Mouse (Mus musculus): Measurements from ENCODE around the gene Kcnd2. TPM values are rescaled to one million over a fixed set of nuclear protein-coding genes. Genes with fewer than 3 reads are reported as not detected.

Gene Kcnd2
- polyA plus RNA-seq, 1 experiment: not detected

DNA sequence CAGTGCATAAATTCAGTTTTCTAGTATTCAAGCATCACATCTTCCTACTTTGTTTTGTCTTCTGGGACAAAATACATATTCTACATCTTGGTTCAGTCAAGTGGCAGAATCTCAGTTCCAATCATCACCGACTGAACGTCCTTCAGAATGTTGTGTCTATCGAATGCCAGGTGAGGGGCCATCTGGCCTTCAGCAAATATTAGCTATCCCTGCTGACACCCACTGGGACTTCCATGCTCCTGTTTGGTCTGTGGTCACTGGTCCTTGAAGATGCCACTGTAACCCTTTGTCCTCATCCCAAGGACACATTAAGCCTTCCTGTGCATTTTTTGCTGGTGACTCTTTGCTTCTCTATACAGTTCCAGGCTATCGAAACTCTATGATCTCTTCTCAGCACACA lies 176.5 kb downstream of the Kcnd2 start:
- 97% methylated on average over 4 of the region's 4 CpGs for WGBS
- TF ChIP-seq POLR2A (IDR thresholded peaks at IDR 0.05; ENCODE audit: insufficient read depth, low read depth, low read length): no peak
- no peak for TF ChIP-seq CTCF (IDR thresholded peaks at IDR 0.05; ENCODE audit: insufficient read depth, low read depth, low read length)
- H3K4me3 ChIP-seq (ENCODE audit: insufficient read depth, low read depth, low read length): no peak overlapping the region
- no peaks in the 10 kb centered on the region for H3K4me1 ChIP-seq (ENCODE audit: control insufficient read depth, insufficient read depth, low read length)
- H3K27ac ChIP-seq (ENCODE audit: insufficient read depth, low read depth, low read length): no peak overlapping the region; the same call in 1 of the 2 replicates

DNA sequence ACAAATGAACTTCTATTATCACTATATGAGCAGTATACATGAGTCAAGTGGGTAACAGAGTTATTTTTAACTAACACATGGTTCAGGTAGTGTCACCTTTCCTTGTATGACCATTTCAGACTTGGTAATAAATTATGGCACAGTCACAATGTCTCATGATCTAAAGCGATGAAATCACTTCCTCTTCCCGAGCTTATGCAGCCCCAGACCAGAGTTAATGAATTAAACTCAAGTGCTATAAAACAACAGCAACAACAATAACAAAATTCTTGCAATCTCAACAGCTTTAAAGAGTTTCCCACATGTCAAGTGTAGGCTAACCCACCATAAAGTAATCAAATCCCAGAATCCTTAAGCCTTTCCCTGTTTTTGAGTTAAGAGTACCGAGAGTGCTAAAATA lies 198.4 kb downstream of the Kcnd2 start:
- H3K4me3 ChIP-seq (ENCODE audit: insufficient read depth, low read depth, low read length): no peak overlapping the region
- WGBS: 94% methylated on average over 3 of the region's 3 CpGs
- TF ChIP-seq CTCF (IDR thresholded peaks at IDR 0.05; ENCODE audit: insufficient read depth, low read depth, low read length) (no peak), POLR2A (IDR thresholded peaks at IDR 0.05; ENCODE audit: insufficient read depth, low read depth, low read length) (no peak)
- H3K4me1 ChIP-seq (ENCODE audit: control insufficient read depth, insufficient read depth, low read length): no peaks in the 10 kb centered on the region
- H3K27ac ChIP-seq (ENCODE audit: insufficient read depth, low read depth, low read length): no peak overlapping the region

DNA sequence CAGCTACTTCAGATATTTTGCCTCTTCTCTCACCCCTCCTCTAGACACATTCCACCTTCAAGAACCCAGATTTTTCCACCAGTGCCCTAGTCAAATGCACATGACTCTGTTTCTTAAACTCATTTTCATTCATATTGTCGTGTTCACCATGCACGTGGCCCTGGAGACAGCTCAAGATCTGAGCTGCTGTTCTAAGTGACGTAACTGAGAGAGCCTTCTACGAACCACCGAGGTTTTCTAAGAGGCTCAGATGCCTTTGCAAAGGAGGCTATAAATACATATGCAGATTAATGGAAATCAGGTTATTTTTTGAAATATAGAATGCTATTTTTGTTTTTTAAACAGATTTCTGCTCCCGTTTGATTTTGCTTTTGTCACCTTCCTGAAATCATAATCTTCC lies 202.9 kb downstream of the Kcnd2 start:
- TF ChIP-seq CTCF (IDR thresholded peaks at IDR 0.05; ENCODE audit: insufficient read depth, low read depth, low read length): no peak
- TF ChIP-seq POLR2A (IDR thresholded peaks at IDR 0.05; ENCODE audit: insufficient read depth, low read depth, low read length): no peak
- no peak overlapping the region for H3K4me3 ChIP-seq (ENCODE audit: insufficient read depth, low read depth, low read length)
- WGBS: 45% methylated on average over 6 of the region's 6 CpGs
- H3K27ac ChIP-seq (ENCODE audit: insufficient read depth, low read depth, low read length): no peak overlapping the region
- H3K4me1 ChIP-seq (ENCODE audit: control insufficient read depth, insufficient read depth, low read length): no peaks in the 10 kb centered on the region

DNA sequence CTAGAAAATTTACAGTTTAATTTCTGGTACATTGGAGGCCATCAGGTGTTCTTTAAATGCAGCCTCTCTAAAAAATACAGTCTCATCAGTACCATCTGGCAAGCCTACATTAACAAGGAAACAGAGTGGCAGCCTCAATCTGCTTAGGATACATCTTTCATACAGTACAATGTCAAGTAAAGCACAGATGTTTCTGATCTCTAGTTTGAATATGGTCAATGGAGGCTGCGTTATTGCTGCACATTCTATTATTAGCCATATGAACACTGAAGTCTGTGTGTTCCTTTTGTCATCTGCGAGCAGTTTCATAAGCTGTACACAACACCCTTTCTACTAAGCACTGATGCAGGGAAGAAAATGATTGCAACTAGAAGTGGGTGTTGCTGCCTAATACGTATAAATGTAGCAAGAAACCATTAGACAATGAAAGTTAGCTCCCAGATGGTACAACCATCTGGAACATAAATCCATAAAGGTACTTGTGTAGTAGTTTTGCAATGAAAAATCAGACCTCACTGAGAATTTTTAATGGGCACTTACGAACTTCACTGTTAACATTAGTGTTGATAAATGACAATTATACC lies 209.0 kb downstream of the Kcnd2 start:
- no peak for TF ChIP-seq CTCF (IDR thresholded peaks at IDR 0.05; ENCODE audit: insufficient read depth, low read depth, low read length)
- no peak for TF ChIP-seq POLR2A (IDR thresholded peaks at IDR 0.05; ENCODE audit: insufficient read depth, low read depth, low read length)
- no peaks in the 10 kb centered on the region for H3K4me1 ChIP-seq (ENCODE audit: control insufficient read depth, insufficient read depth, low read length)
- H3K27ac ChIP-seq (ENCODE audit: insufficient read depth, low read depth, low read length): no peak overlapping the region
- no peak overlapping the region for H3K4me3 ChIP-seq (ENCODE audit: insufficient read depth, low read depth, low read length)
- 58% methylated on average over 4 of the region's 4 CpGs for WGBS

DNA sequence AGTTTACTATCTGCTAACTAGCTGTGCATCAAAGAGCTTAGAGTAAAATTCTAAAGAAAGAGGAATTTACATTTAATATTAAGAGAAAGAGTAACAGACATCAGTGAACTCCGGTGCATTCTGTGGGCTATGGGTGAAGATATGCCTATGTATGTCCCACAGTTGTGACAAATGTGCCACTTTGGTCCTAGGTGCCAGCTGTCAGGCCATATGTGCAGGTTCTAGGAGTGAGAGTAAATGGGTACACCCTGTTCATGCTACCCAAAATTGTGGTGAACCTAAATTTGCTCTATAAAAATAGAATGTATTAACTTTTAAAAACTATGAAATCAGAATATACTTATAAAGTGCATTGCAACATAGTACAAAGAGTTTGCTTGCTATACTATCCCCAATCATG lies 215.8 kb downstream of the Kcnd2 start:
- TF ChIP-seq POLR2A (IDR thresholded peaks at IDR 0.05; ENCODE audit: insufficient read depth, low read depth, low read length) (no peak), CTCF (IDR thresholded peaks at IDR 0.05; ENCODE audit: insufficient read depth, low read depth, low read length) (no peak)
- Histone ChIP-seq H3K4me3 (ENCODE audit: insufficient read depth, low read depth, low read length) (no peak overlapping the region), H3K27ac (ENCODE audit: insufficient read depth, low read depth, low read length) (no peak overlapping the region), H3K4me1 (ENCODE audit: control insufficient read depth, insufficient read depth, low read length) (no peaks in the 10 kb centered on the region)
- 89% methylated on average over 1 of the region's 1 CpGs for WGBS

DNA sequence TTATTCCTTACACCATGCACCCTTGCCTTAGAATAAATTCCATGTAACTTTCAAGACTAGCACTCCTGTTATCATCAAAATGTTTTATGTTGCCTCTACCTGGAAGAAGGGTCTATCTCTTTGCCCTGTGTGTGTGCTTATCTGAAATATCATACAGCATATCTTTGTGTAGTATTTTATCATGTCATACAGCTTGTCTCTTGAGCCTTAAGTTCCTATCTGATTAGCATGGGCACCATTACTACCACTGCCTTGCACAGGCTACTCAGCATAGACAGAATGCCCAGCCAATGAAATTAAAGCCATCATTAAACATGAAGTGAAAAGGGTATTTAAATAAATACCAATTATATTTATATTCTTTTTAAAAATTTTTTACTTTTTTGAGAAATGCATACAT lies 249.4 kb downstream of the Kcnd2 start:
- Histone ChIP-seq H3K4me3 (ENCODE audit: insufficient read depth, low read depth, low read length) (no peak overlapping the region), H3K4me1 (ENCODE audit: control insufficient read depth, insufficient read depth, low read length) (no peaks in the 10 kb centered on the region), H3K27ac (ENCODE audit: insufficient read depth, low read depth, low read length) (no peak overlapping the region)
- TF ChIP-seq POLR2A (IDR thresholded peaks at IDR 0.05; ENCODE audit: insufficient read depth, low read depth, low read length) (no peak), CTCF (IDR thresholded peaks at IDR 0.05; ENCODE audit: insufficient read depth, low read depth, low read length) (no peak)

DNA sequence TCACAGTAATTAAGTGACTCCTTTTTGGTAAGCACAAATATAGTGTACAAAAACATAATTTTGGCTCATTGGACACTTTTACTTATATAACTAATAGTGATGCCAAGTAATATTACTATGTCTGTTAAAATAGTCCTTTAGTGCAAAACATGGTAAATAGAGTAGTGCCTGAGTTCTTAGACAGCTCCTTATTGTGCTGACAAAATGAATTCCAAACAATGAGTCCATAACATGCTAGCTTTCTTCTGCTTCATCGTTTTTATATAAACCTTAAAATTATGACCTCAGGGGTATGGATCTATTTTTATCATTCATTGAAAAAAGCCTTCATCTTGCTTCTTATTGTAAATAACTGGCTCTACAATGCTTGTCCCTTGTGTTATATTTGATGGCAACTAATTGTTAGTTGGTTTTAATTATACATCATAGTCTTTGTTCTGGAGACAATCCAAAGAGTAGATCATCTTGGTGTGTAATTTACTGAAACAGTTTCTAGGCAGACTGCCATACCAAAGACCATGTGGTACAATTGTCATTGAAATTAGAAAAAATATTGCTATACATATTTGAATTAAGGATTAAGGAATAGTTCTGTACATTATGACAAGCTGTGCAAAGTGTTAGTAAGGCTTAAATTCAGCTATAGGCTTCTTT lies 256.7 kb downstream of the Kcnd2 start:
- Histone ChIP-seq H3K27ac (ENCODE audit: insufficient read depth, low read depth, low read length) (no peak overlapping the region), H3K4me3 (ENCODE audit: insufficient read depth, low read depth, low read length) (no peak overlapping the region), H3K4me1 (ENCODE audit: control insufficient read depth, insufficient read depth, low read length) (no peaks in the 10 kb centered on the region)
- TF ChIP-seq POLR2A (IDR thresholded peaks at IDR 0.05; ENCODE audit: insufficient read depth, low read depth, low read length) (no peak), CTCF (IDR thresholded peaks at IDR 0.05; ENCODE audit: insufficient read depth, low read depth, low read length) (no peak)
- WGBS: 27% methylated on average over 1 of the region's 1 CpGs

DNA sequence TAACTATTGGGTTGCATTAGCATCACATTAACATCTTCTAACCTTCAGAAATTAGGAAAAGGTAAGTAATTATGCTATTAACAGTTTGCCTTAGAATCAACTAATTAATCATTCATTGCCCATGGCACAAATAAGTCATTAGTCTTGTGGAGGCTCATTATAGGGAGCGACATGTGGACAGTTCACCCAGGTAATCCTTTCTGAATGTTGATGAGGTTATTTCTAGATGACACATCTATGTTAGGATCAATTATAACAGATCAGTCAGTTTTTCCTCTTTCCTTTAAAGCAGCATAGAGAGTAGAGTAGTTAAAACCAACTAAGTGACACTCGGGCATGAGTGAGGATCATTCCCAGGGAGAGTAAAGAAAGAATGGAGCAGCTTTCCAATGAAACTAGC lies 267.4 kb downstream of the Kcnd2 start:
- no peak overlapping the region for H3K4me3 ChIP-seq (ENCODE audit: insufficient read depth, low read depth, low read length)
- no peak overlapping the region for H3K27ac ChIP-seq (ENCODE audit: insufficient read depth, low read depth, low read length)
- 90% methylated on average over 2 of the region's 2 CpGs for WGBS
- H3K4me1 ChIP-seq (ENCODE audit: control insufficient read depth, insufficient read depth, low read length): peaks cover 3% of the 10 kb centered on the region; the same call in 1 of the 2 replicates
- no peak for TF ChIP-seq CTCF (IDR thresholded peaks at IDR 0.05; ENCODE audit: insufficient read depth, low read depth, low read length)
- TF ChIP-seq POLR2A (IDR thresholded peaks at IDR 0.05; ENCODE audit: insufficient read depth, low read depth, low read length): no peak

DNA sequence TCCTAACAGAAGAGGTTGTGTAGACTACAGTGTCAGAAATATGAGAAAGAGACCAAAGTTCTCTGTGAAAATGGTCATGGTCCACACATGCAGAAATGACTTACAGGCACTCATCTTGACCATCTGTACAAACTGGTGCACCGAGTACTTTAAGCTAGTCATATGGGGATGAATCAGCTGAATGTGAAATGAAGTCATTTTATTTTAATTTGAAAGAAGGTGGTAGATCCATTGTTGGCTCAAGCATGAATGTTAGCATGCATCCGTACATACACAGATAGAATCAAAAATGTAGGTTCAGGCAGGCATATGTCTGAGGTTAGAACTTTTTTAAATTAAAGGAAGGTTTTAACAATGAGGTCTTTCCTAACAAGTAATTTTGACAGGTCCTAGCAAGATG lies 273.2 kb downstream of the Kcnd2 start:
- H3K4me1 ChIP-seq (ENCODE audit: control insufficient read depth, insufficient read depth, low read length): peaks cover 3% of the 10 kb centered on the region; the same call in 1 of the 2 replicates
- H3K27ac ChIP-seq (ENCODE audit: insufficient read depth, low read depth, low read length): no peak overlapping the region
- H3K4me3 ChIP-seq (ENCODE audit: insufficient read depth, low read depth, low read length): no peak overlapping the region
- 88% methylated on average over 2 of the region's 2 CpGs for WGBS
- TF ChIP-seq CTCF (IDR thresholded peaks at IDR 0.05; ENCODE audit: insufficient read depth, low read depth, low read length) (no peak), POLR2A (IDR thresholded peaks at IDR 0.05; ENCODE audit: insufficient read depth, low read depth, low read length) (no peak)

All from olfactory bulb, adult 2 months (tissue).